Mouse (Mus musculus) ES-Bruce4 (cell line): ENCODE data around the gene Esyt2.
"Not testable (repeated sequence)": the region's sequence is repeated elsewhere in the genome, so short reads cannot be mapped to it uniquely, and the experiment has no call there.

Source experiments
- CTCF ChIP-seq: IDR thresholded peaks from one replicate; pipeline ENCODE4 v1.8.1; 2011; ENCODE audit warnings: low read depth, low read length
- POLR2A ChIP-seq: IDR thresholded peaks from one replicate; pipeline ENCODE4 v1.8.1; 2011; ENCODE audit warnings: low read length; ENCODE audit not compliant: insufficient read depth

DNA sequence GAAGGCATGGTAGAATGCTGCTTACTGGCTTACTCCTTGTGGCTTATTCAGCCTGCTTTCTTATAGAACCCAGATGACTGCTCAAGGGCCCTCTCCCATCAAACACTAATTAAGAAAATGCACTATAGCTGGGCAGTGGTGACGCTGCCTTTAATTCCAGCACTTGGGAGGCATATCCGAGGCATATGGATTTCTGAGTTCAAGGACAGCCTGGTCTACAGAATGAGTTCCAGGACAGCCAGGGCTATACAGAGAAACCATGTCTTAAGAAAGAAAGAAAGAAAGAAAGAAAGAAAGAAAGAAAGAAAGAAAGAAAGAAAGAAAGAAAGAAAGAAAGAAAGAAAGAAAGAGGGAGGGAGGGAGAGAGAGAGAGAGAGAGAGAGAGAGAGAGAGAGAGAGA, 5.9 kb upstream of the Esyt2 start, which contains the start of gene Gm11027:
- TF ChIP-seq POLR2A, CTCF: not testable (repeated sequence)
